Mouse (Mus musculus) embryonic facial prominence, embryonic 14.5 days (tissue): ENCODE data around the gene Kbtbd13. TPM values are rescaled to one million over a fixed set of nuclear protein-coding genes. Genes with fewer than 3 reads are reported as not detected.

ENCODE experiments used
- ATAC-seq: fragments of 200-750 bp; cut with Nextera tagmentation; 2 replicates; pipeline ENCODE4 v1.8.0; 2017; ENCODE audit warnings: low read depth, moderate number of reproducible peaks, moderate TSS enrichment
- DNase-seq: peaks from one replicate; pipeline ENCODE4 v3.0.0-alpha.2; 2015; ENCODE audit warnings: low spot score
- H3K27ac ChIP-seq: fragments of 300-500 bp; sonication (generic); replicated peaks from 2 replicates; pipeline ENCODE4 v1.5.1; 2014; ENCODE audit warnings: low read depth, mild to moderate bottlenecking, low read length, moderate library complexity
- H3K27me3 ChIP-seq: fragments of 300-500 bp; sonication (generic); replicated peaks from 2 replicates; pipeline ENCODE4 v1.6.1; 2014; ENCODE audit warnings: low read length; ENCODE audit not compliant: control insufficient read depth, insufficient read depth
- H3K36me3 ChIP-seq: fragments of 300-500 bp; sonication (generic); 2 replicates; pipeline ENCODE4 v1.6.1; 2014; ENCODE audit warnings: low read length, mixed read lengths; ENCODE audit not compliant: control insufficient read depth, insufficient read depth
- H3K4me1 ChIP-seq: fragments of 300-500 bp; sonication (generic); 2 replicates; pipeline ENCODE4 v1.6.1; 2014; ENCODE audit warnings: antibody characterized with exemption, low read length; ENCODE audit not compliant: control insufficient read depth, insufficient read depth
- H3K4me2 ChIP-seq: fragments of 300-500 bp; sonication (generic); 2 replicates; pipeline ENCODE4 v1.6.1; 2014; ENCODE audit warnings: low read depth, mild to moderate bottlenecking, low read length, moderate library complexity, mixed read lengths
- H3K4me3 ChIP-seq: fragments of 300-500 bp; sonication (generic); 2 replicates; pipeline ENCODE4 v1.5.1; 2014; ENCODE audit warnings: low read depth, mild to moderate bottlenecking, low read length
- H3K9ac ChIP-seq: fragments of 300-500 bp; sonication (generic); 2 replicates; pipeline ENCODE4 v1.6.1; 2014; ENCODE audit warnings: low read depth, mild to moderate bottlenecking, low read length, moderate library complexity, mixed read lengths
- H3K9me3 ChIP-seq: fragments of 300-500 bp; sonication (generic); 2 replicates; pipeline ENCODE4 v1.6.1; 2016; ENCODE audit warnings: low read length; ENCODE audit not compliant: control insufficient read depth
- WGBS: fragments of 180-500 bp; shearing (Covaris S2); extraction: QIAGEN DNeasy Blood & Tissue Kit; methylation state at CpG from one replicate; pipeline ENCODE4 v1.1.7; 2014; 5-methylcytosine and 5-hydroxymethylcytosine counted together
- polyA plus RNA-seq: library from polyadenylated mRNA; unstranded; fragments of >200 nt; fragmentation: Nextera tagmentation; extraction: Ambion mirVana; gene quantifications from 2 replicates; pipeline ENCODE4 v1.2.1, GENCODE M21; 2014

The Kbtbd13 gene
- polyA plus RNA-seq, 1 experiment from 2014 or later, result 1.8 TPM

- no peaks in the 10 kb centered on the region for H3K9me3 ChIP-seq
- no peak overlapping the region for H3K4me3 ChIP-seq
- no peak overlapping the region for H3K9ac ChIP-seq
- no peaks in the 10 kb centered on the region for H3K4me1 ChIP-seq
- H3K27ac ChIP-seq, result no peak overlapping the region
- H3K36me3 ChIP-seq, result peaks cover 6% of the 10 kb centered on the region; the same call in 1 of the 2 replicates
- DNase-seq (no peak), ATAC-seq (no peak)
- H3K27me3 ChIP-seq, result no peaks in the 10 kb centered on the region
- H3K4me2 ChIP-seq, result no peak overlapping the region
- WGBS, result 79% methylated on average over 16 of the region's 24 CpGs
Observed at GRCm38 (mm10) chr9:65371756-65372155, 19.7 kb downstream of the Kbtbd13 start.

GRCm38 (mm10) chr9:65365721-65366120, 25.7 kb downstream of the Kbtbd13 start:
- WGBS, result 88% methylated on average over 7 of the region's 7 CpGs
- Histone ChIP-seq H3K36me3 (peaks cover 23% of the 10 kb centered on the region), H3K27ac (no peak overlapping the region), H3K4me1 (no peaks in the 10 kb centered on the region), H3K4me3 (no peak overlapping the region), H3K27me3 (no peaks in the 10 kb centered on the region), H3K9ac (no peak overlapping the region), H3K4me2 (no peak overlapping the region), H3K9me3 (no peaks in the 10 kb centered on the region)
- ATAC-seq (no peak), DNase-seq (no peak)

GRCm38 (mm10) chr9:65363684-65364083, 27.8 kb downstream of the Kbtbd13 start:
- no peak overlapping the region for H3K4me2 ChIP-seq
- no peaks in the 10 kb centered on the region for H3K4me1 ChIP-seq
- DNase-seq (peak; percentile 17), ATAC-seq (peak; percentile 41; the same call in 1 of the 2 replicates)
- 51% methylated on average over 8 of the region's 9 CpGs for WGBS
- no peaks in the 10 kb centered on the region for H3K9me3 ChIP-seq
- H3K9ac ChIP-seq, result no peak overlapping the region
- H3K27me3 ChIP-seq, result no peaks in the 10 kb centered on the region
- H3K4me3 ChIP-seq, result no peak overlapping the region
- H3K27ac ChIP-seq, result no peak overlapping the region
- H3K36me3 ChIP-seq, result peaks cover 41% of the 10 kb centered on the region

GRCm38 (mm10) chr9:65360641-65361448, 30.6 kb downstream of the Kbtbd13 start, which contains the start of gene Ubap1l:
Ubap1l (plus strand) TSS chr9:65361041.
- ATAC-seq, result no peak
- Histone ChIP-seq H3K27ac (no peak within 1 kb of the TSS), H3K4me2 (no peak within 1 kb of the TSS), H3K9ac (no peak within 1 kb of the TSS), H3K36me3 (peaks cover 66% of the 10 kb centered on the region), H3K9me3 (no peaks in the 10 kb centered on the region), H3K4me1 (no peaks in the 10 kb centered on the region), H3K4me3 (no peak within 1 kb of the TSS), H3K27me3 (no peaks in the 10 kb centered on the region)
- whole genome bisulfite sequencing, result 83% methylated on average over 16 of the region's 16 CpGs
- DNase-seq, result no peak

- no peaks in the 10 kb centered on the region for H3K4me1 ChIP-seq
- H3K4me3 ChIP-seq, result no peak overlapping the region
- no peaks in the 10 kb centered on the region for H3K9me3 ChIP-seq
- no peak overlapping the region for H3K27ac ChIP-seq
- H3K27me3 ChIP-seq, result no peaks in the 10 kb centered on the region
- no peak for DNase-seq
- peaks cover 77% of the 10 kb centered on the region for H3K36me3 ChIP-seq
- WGBS, result 85% methylated on average over 1 of the region's 1 CpGs
- no peak overlapping the region for H3K4me2 ChIP-seq
- no peak overlapping the region for H3K9ac ChIP-seq
- no peak for ATAC-seq
Observed at GRCm38 (mm10) chr9:65358956-65359480, 32.4 kb downstream of the Kbtbd13 start.

- no peaks in the 10 kb centered on the region for H3K4me1 ChIP-seq
- ATAC-seq (no peak), DNase-seq (no peak)
Observed at GRCm38 (mm10) chr9:65356971-65357370, 34.5 kb downstream of the Kbtbd13 start.

GRCm38 (mm10) chr9:65356561-65356960, 34.9 kb downstream of the Kbtbd13 start:
- DNase-seq, result no peak
- Histone ChIP-seq H3K4me3 (no peak overlapping the region), H3K4me1 (no peaks in the 10 kb centered on the region), H3K36me3 (peaks cover 69% of the 10 kb centered on the region), H3K9ac (no peak overlapping the region), H3K4me2 (no peak overlapping the region), H3K27ac (no peak overlapping the region), H3K9me3 (no peaks in the 10 kb centered on the region), H3K27me3 (no peaks in the 10 kb centered on the region)
- WGBS, result 72% methylated on average over 7 of the region's 7 CpGs
- no peak for ATAC-seq

More at GRCm38 (mm10) chr9:65356971-65357370, 34.5 kb downstream of the Kbtbd13 start:
- Histone ChIP-seq H3K36me3 (peaks cover 72% of the 10 kb centered on the region), H3K9ac (no peak overlapping the region), H3K9me3 (no peaks in the 10 kb centered on the region), H3K4me2 (no peak overlapping the region), H3K27me3 (no peaks in the 10 kb centered on the region), H3K27ac (no peak overlapping the region), H3K4me3 (no peak overlapping the region)
- 90% methylated on average over 2 of the region's 2 CpGs for WGBS

GRCm38 (mm10) chr9:65353251-65353650, 38.2 kb downstream of the Kbtbd13 start:
- Histone ChIP-seq H3K9me3 (no peaks in the 10 kb centered on the region), H3K36me3 (peaks cover 39% of the 10 kb centered on the region), H3K4me2 (no peak overlapping the region), H3K4me3 (no peak overlapping the region), H3K4me1 (no peaks in the 10 kb centered on the region; the same call in 1 of the 2 replicates), H3K27ac (no peak overlapping the region), H3K9ac (no peak overlapping the region), H3K27me3 (no peaks in the 10 kb centered on the region)
- DNase-seq (no peak), ATAC-seq (no peak)
- 92% methylated on average over 5 of the region's 5 CpGs for WGBS
